Mouse (Mus musculus) small intestine, adult 2 months (tissue): ENCODE measurements around the gene Dennd5b. TPM values are rescaled to one million over a fixed set of nuclear protein-coding genes. Genes with fewer than 3 reads are reported as not detected.

Experiments used
- H3K27ac ChIP-seq: fragments of 200-500 bp; 2 replicates; pipeline ENCODE4 v1.5.1; 2012; ENCODE audit warnings: low read depth, low read length, control low read depth, inconsistent platforms; ENCODE audit not compliant: insufficient read depth
- H3K27me3 ChIP-seq: fragments of 200-500 bp; 2 replicates; pipeline ENCODE4 v1.6.1; 2012; ENCODE audit warnings: mild to moderate bottlenecking, moderate library complexity, low read length, inconsistent platforms; ENCODE audit not compliant: control insufficient read depth, insufficient read depth
- H3K36me3 ChIP-seq: fragments of 200-500 bp; 2 replicates; pipeline ENCODE4 v1.6.1; 2012; ENCODE audit warnings: mild to moderate bottlenecking, low read length, control low read depth, inconsistent platforms; ENCODE audit not compliant: control insufficient read depth, insufficient read depth
- H3K4me1 ChIP-seq: fragments of 200-500 bp; 2 replicates; pipeline ENCODE4 v1.6.1; 2012; ENCODE audit warnings: low read length, inconsistent platforms, mixed read lengths; ENCODE audit not compliant: control insufficient read depth, insufficient read depth, insufficient read length
- H3K4me3 ChIP-seq: fragments of 200-500 bp; 2 replicates; pipeline ENCODE4 v1.5.1; 2012; ENCODE audit warnings: low read depth, mild to moderate bottlenecking, control low read depth, inconsistent platforms, low read length, moderate library complexity
- CTCF ChIP-seq: fragments of 200-500 bp; IDR thresholded peaks from 2 replicates; pipeline ENCODE4 v1.5.1; 2012; ENCODE audit warnings: low read depth, mild to moderate bottlenecking, control low read depth, inconsistent platforms, low read length, moderate library complexity, mixed read lengths; ENCODE audit not compliant: insufficient replicate concordance, insufficient read length; ENCODE audit errors: extremely low read depth
- POLR2A ChIP-seq: fragments of 200-500 bp; IDR thresholded peaks from 2 replicates; pipeline ENCODE4 v1.6.1; 2012; ENCODE audit warnings: low read depth, mild to moderate bottlenecking, control low read depth, inconsistent platforms, low read length, moderate library complexity
- WGBS: fragments of 180-500 bp; shearing (Covaris S2); methylation state at CpG from one replicate; pipeline ENCODE4 v1.1.7; 2018; 5-methylcytosine and 5-hydroxymethylcytosine counted together
- polyA plus RNA-seq: library from polyadenylated mRNA; depleted of rRNA; stranded (reverse); fragments of >200 nt; gene quantifications from 2 replicates; pipeline ENCODE4 v1.2.3, GENCODE M21; 2012

Dennd5b gene
- polyA plus RNA-seq, 1 experiment: 36.1 TPM

GRCm38 (mm10) chr6:148980495-148980894, 121.0 kb downstream of the Dennd5b start:
- Histone ChIP-seq H3K27ac (no peak overlapping the region), H3K36me3 (no peaks in the 10 kb centered on the region), H3K4me3 (no peak overlapping the region), H3K4me1 (no peaks in the 10 kb centered on the region), H3K27me3 (no peaks in the 10 kb centered on the region)
- WGBS: 63% methylated on average over 3 of the region's 3 CpGs
- TF ChIP-seq CTCF: no peak
- TF ChIP-seq POLR2A: no peak

- H3K4me1 ChIP-seq: no peaks in the 10 kb centered on the region
- H3K27ac ChIP-seq: no peak overlapping the region
- H3K4me3 ChIP-seq: no peak overlapping the region
- TF ChIP-seq CTCF (no peak), POLR2A (no peak)
- no peaks in the 10 kb centered on the region for H3K27me3 ChIP-seq
- H3K36me3 ChIP-seq: no peaks in the 10 kb centered on the region
- 91% methylated on average over 3 of the region's 3 CpGs for WGBS
Observed at GRCm38 (mm10) chr6:148975096-148975495, 126.4 kb downstream of the Dennd5b start.

- WGBS: 40% methylated on average over 2 of the region's 2 CpGs
Observed at GRCm38 (mm10) chr6:148972891-148973290, 128.6 kb downstream of the Dennd5b start.

GRCm38 (mm10) chr6:148972059-148972848, 129.2 kb downstream of the Dennd5b start:
- no peaks in the 10 kb centered on the region for H3K4me1 ChIP-seq
- no peaks in the 10 kb centered on the region for H3K27me3 ChIP-seq
- no peak for TF ChIP-seq POLR2A
- TF ChIP-seq CTCF: no peak
- no peak overlapping the region for H3K27ac ChIP-seq
- 66% methylated on average over 9 of the region's 9 CpGs for WGBS
- no peak overlapping the region for H3K4me3 ChIP-seq
- H3K36me3 ChIP-seq: no peaks in the 10 kb centered on the region

More at GRCm38 (mm10) chr6:148972891-148973290, 128.6 kb downstream of the Dennd5b start:
- Histone ChIP-seq H3K4me3 (no peak overlapping the region), H3K27ac (no peak overlapping the region), H3K27me3 (no peaks in the 10 kb centered on the region), H3K36me3 (no peaks in the 10 kb centered on the region), H3K4me1 (no peaks in the 10 kb centered on the region)
- TF ChIP-seq CTCF (no peak), POLR2A (no peak)

GRCm38 (mm10) chr6:148971385-148971940, 130.0 kb downstream of the Dennd5b start:
- no peaks in the 10 kb centered on the region for H3K36me3 ChIP-seq
- no peak overlapping the region for H3K27ac ChIP-seq
- H3K27me3 ChIP-seq: no peaks in the 10 kb centered on the region
- no peaks in the 10 kb centered on the region for H3K4me1 ChIP-seq
- 41% methylated on average over 9 of the region's 9 CpGs for WGBS
- TF ChIP-seq CTCF: no peak
- no peak for TF ChIP-seq POLR2A
- H3K4me3 ChIP-seq: no peak overlapping the region

DNA sequence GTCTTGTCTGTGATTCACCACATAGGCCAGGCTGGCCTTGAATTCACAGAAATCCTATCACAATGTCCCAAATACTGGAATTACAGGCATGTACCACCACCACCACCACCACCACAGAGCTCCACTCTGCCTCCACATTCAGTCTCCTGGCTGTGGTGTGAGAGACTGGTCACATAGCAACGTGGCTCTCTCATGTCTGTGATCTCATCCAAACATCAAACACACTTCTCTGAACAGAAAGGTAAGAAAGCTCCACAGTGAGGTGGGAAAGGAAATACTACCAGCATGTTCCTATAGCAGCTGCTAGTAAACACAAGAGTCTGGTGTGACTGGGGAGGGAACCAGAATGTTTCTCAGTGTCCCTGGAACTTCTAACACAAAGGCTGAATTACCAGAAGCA, 140.2 kb downstream of the Dennd5b start:
- Histone ChIP-seq H3K36me3 (no peaks in the 10 kb centered on the region), H3K4me1 (no peaks in the 10 kb centered on the region), H3K27ac (no peak overlapping the region), H3K4me3 (no peak overlapping the region), H3K27me3 (no peaks in the 10 kb centered on the region)
- WGBS: 47% methylated on average over 1 of the region's 1 CpGs
- TF ChIP-seq CTCF (no peak), POLR2A (no peak)

GRCm38 (mm10) chr6:148959540-148960238, 141.8 kb downstream of the Dennd5b start:
- Histone ChIP-seq H3K4me1 (no peaks in the 10 kb centered on the region), H3K27me3 (no peaks in the 10 kb centered on the region), H3K4me3 (no peak overlapping the region), H3K27ac (no peak overlapping the region), H3K36me3 (no peaks in the 10 kb centered on the region)
- WGBS: 51% methylated on average over 4 of the region's 4 CpGs
- no peak for TF ChIP-seq POLR2A
- no peak for TF ChIP-seq CTCF

DNA sequence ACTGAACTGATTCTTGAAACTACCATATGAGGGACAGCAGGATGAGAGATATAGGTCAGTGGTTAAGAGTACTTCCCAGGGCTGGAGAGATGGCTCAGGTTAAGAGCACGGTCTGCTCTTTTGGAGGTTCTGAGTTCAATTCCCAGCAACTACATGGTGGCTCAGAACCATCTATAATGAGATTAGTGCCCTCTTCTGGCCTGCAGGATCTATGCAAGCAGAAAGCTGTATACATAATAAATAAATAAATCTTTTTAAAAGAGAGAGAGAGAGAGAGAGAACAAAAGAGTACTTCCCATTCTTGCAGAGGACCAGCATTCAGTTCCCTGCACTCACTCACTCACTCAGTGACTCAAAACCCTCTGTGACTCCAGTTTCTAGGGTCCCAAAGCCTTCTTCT, 142.8 kb downstream of the Dennd5b start:
- no peaks in the 10 kb centered on the region for H3K36me3 ChIP-seq
- H3K27me3 ChIP-seq: no peaks in the 10 kb centered on the region
- no peaks in the 10 kb centered on the region for H3K4me1 ChIP-seq
- WGBS: 91% methylated on average over 1 of the region's 1 CpGs
- no peak overlapping the region for H3K27ac ChIP-seq
- no peak for TF ChIP-seq CTCF
- no peak for TF ChIP-seq POLR2A
- H3K4me3 ChIP-seq: no peak overlapping the region
